Mouse (Mus musculus) intestine, postnatal 0 days (tissue): ENCODE results near the gene Cdh12. TPM values are rescaled to one million over a fixed set of nuclear protein-coding genes. Genes with fewer than 3 reads are reported as not detected.

Experiments used
- ATAC-seq: fragments of 200-750 bp; cut with Nextera tagmentation; 2 replicates; pipeline ENCODE4 v1.8.0; 2017; ENCODE audit warnings: mild to moderate bottlenecking, moderate TSS enrichment, moderate library complexity
- H3K27ac ChIP-seq: fragments of 300-500 bp; sonication (generic); 2 replicates; pipeline ENCODE4 v1.5.1; 2014; ENCODE audit warnings: mild to moderate bottlenecking, low read depth, low read length, moderate library complexity
- H3K27me3 ChIP-seq: fragments of 300-500 bp; sonication (generic); replicated peaks from 2 replicates; pipeline ENCODE4 v1.6.1; 2014; ENCODE audit warnings: low read length, mixed read lengths; ENCODE audit not compliant: control insufficient read depth, insufficient read depth
- H3K36me3 ChIP-seq: fragments of 300-500 bp; sonication (generic); 2 replicates; pipeline ENCODE4 v1.6.1; 2014; ENCODE audit warnings: mild to moderate bottlenecking, moderate library complexity; ENCODE audit not compliant: control insufficient read depth, insufficient read depth
- H3K4me1 ChIP-seq: fragments of 300-500 bp; sonication (generic); replicated peaks from 2 replicates; pipeline ENCODE4 v1.6.1; 2014; ENCODE audit warnings: antibody characterized with exemption, low read length, mixed read lengths; ENCODE audit not compliant: control insufficient read depth, insufficient read depth
- H3K4me2 ChIP-seq: fragments of 300-500 bp; sonication (generic); replicated peaks from 2 replicates; pipeline ENCODE4 v1.6.1; 2014; ENCODE audit warnings: low read depth, mild to moderate bottlenecking, moderate library complexity
- H3K4me3 ChIP-seq: fragments of 300-500 bp; sonication (generic); 2 replicates; pipeline ENCODE4 v1.5.1; 2014; ENCODE audit warnings: low read depth, low read length
- H3K9ac ChIP-seq: fragments of 300-500 bp; sonication (generic); 2 replicates; pipeline ENCODE4 v1.6.1; 2014; ENCODE audit warnings: mild to moderate bottlenecking, low read depth, low read length
- H3K9me3 ChIP-seq: fragments of 300-500 bp; sonication (generic); 2 replicates; pipeline ENCODE4 v1.6.1; 2016; ENCODE audit warnings: mixed run types; ENCODE audit not compliant: control insufficient read depth
- CTCF ChIP-seq: sonication (generic); IDR thresholded peaks from 2 replicates; pipeline ENCODE4 v1.5.1; 2016; ENCODE audit warnings: low read depth, mild to moderate bottlenecking, control low read depth, antibody characterized with exemption, moderate library complexity
- WGBS: fragments of 180-500 bp; shearing (Covaris S2); extraction: QIAGEN DNeasy Blood & Tissue Kit; methylation state at CpG from one replicate; pipeline ENCODE4 v1.1.7; 2014; 5-methylcytosine and 5-hydroxymethylcytosine counted together
- polyA plus RNA-seq: library from polyadenylated mRNA; unstranded; fragments of >200 nt; fragmentation: Nextera tagmentation; extraction: Ambion mirVana; gene quantifications from 2 replicates; pipeline ENCODE4 v1.2.1, GENCODE M21; 2015

Gene Cdh12
- polyA plus RNA-seq, 1 experiment from 2014 or later, result 0.10 TPM

DNA sequence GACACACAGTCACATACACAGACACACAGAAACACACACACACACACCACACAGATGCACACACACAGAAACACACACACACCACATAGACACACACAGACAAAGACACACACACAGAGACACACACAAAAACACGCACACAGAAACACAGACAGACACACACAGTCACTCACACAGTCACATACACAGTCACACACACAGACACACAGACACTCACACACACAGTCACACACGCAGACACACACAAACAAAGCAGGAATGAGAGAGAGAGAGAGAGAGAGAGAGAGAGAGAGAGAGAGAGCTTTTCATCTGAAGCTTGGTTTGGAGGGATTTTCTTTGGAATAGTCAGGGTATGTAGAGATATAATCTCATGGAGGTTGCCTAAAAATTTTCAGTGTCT lies 558.9 kb downstream of the Cdh12 start:
- no peak overlapping the region for H3K4me3 ChIP-seq
- H3K27me3 ChIP-seq, result no peaks in the 10 kb centered on the region
- WGBS, result 74% methylated on average over 2 of the region's 2 CpGs
- no peaks in the 10 kb centered on the region for H3K36me3 ChIP-seq
- no peak overlapping the region for H3K4me2 ChIP-seq
- no peaks in the 10 kb centered on the region for H3K4me1 ChIP-seq
- no peak for TF ChIP-seq CTCF
- no peaks in the 10 kb centered on the region for H3K9me3 ChIP-seq
- H3K27ac ChIP-seq, result no peak overlapping the region
- ATAC-seq, result no peak
- H3K9ac ChIP-seq, result no peak overlapping the region

DNA sequence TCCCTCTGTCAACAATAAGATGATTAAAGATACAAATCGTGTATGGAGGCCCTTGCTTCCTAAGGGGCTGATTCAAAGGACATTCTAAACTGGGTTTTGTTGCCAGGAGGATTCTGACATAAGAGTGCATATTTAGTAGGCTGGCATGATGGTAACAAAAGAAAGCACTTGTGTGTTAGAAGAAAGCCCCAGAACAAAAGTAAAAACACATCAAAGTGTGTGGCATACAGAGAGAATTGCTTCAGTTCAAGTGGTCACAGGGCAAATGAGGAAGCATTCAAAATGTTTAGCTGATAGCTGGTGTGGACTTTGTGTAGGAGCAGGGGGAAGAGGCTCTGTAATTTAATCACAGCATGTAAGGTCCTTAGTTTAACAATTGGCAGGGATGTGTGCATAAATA lies 559.4 kb downstream of the Cdh12 start:
- ATAC-seq, result no peak
- no peak overlapping the region for H3K9ac ChIP-seq
- no peaks in the 10 kb centered on the region for H3K27me3 ChIP-seq
- TF ChIP-seq CTCF, result no peak
- H3K4me1 ChIP-seq, result no peaks in the 10 kb centered on the region
- no peaks in the 10 kb centered on the region for H3K9me3 ChIP-seq
- no peak overlapping the region for H3K27ac ChIP-seq
- H3K4me2 ChIP-seq, result no peak overlapping the region
- no peak overlapping the region for H3K4me3 ChIP-seq
- 39% methylated on average over 1 of the region's 1 CpGs for WGBS
- H3K36me3 ChIP-seq, result no peaks in the 10 kb centered on the region

DNA sequence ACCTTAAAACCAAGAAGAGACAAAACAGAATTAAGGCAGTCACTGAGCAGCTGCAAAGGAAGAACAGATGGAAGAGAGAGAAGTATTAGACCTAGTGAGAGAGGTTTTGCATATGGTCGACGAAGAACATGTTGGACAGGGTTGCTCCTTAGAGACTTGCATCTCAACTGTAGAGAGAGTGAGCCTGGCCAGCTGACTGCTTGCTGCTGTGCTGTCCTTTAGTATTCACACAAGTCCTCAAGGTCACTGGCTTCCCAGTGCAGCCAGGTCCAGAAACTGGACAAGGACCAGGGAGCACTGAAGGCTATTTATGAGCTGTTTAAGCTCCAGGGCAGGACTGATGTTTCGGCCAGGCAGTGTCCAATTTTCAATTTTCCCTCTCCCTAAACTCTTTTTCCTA lies 559.9 kb downstream of the Cdh12 start:
- Histone ChIP-seq H3K36me3 (no peaks in the 10 kb centered on the region), H3K4me1 (no peaks in the 10 kb centered on the region), H3K27me3 (no peaks in the 10 kb centered on the region), H3K4me3 (no peak overlapping the region), H3K4me2 (no peak overlapping the region), H3K9ac (no peak overlapping the region), H3K9me3 (no peaks in the 10 kb centered on the region), H3K27ac (no peak overlapping the region)
- TF ChIP-seq CTCF, result no peak
- WGBS, result 50% methylated on average over 3 of the region's 3 CpGs
- ATAC-seq, result no peak

DNA sequence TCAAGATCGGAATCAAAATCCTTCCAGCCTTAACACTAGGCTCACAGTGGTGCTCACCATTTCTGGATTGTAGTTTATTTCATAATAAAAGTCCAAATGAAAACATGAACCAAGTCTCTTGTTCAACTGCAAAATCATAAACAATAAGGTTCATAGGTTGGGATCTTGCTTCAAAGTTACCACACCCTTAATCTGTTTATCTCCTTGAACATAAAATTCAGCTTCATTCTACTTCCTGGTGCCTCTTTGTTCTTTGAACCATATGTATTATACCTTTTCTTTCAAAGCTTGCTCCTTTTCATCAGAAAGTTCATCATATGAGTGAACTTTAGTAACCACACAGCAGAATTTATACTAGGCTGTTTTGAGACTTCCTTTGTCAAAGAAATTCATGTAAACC lies 614.6 kb downstream of the Cdh12 start:
- no peaks in the 10 kb centered on the region for H3K4me1 ChIP-seq
- WGBS, result 58% methylated on average over 1 of the region's 1 CpGs
- no peak overlapping the region for H3K4me3 ChIP-seq
- no peak overlapping the region for H3K4me2 ChIP-seq
- peak; percentile 81 for ATAC-seq
- TF ChIP-seq CTCF, result no peak
- H3K27ac ChIP-seq, result no peak overlapping the region
- H3K9me3 ChIP-seq, result no peaks in the 10 kb centered on the region
- H3K36me3 ChIP-seq, result no peaks in the 10 kb centered on the region
- no peaks in the 10 kb centered on the region for H3K27me3 ChIP-seq
- no peak overlapping the region for H3K9ac ChIP-seq

DNA sequence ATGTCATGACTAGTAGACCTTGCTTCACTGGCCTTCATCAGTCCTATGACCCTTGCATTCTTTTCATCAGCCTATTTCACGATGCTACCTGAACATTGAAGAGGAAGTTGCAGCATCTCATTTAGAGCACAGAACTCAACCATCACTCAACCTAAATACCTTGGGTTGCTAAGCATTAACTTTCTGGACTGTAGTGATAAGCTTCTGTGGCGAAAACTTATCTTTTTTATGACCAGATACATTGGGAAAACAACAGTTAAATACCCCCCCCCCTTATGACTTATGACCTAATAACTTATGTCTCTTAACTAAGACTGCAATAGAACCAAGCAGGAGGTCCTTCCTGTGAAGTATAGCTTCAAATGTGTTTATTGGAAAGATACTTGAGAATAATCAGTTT lies 620.2 kb downstream of the Cdh12 start:
- Histone ChIP-seq H3K4me2 (no peak overlapping the region), H3K36me3 (no peaks in the 10 kb centered on the region), H3K9me3 (no peaks in the 10 kb centered on the region), H3K4me3 (no peak overlapping the region), H3K27ac (no peak overlapping the region), H3K9ac (no peak overlapping the region), H3K4me1 (no peaks in the 10 kb centered on the region), H3K27me3 (no peaks in the 10 kb centered on the region)
- WGBS, result 64% methylated on average over 2 of the region's 2 CpGs
- no peak for ATAC-seq
- no peak for TF ChIP-seq CTCF

DNA sequence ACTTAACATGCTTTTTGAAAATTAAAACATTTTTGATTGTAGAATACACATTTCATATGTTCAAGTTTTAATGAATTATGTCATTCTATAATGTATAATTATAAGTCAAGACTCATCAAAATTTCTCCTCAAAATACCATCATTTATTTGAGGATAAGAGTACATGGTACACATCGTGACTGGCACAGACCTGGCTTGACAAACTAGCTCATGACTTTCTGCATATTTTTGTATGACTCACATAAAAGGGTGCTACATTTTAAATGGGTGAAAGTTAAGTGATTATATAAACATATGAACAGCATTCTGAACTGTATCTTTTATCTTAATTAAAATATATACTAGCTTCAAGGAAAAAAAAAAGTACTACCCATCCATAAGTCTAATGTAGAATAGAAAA lies 643.8 kb downstream of the Cdh12 start:
- no peak for ATAC-seq
- H3K9ac ChIP-seq, result no peak overlapping the region
- no peaks in the 10 kb centered on the region for H3K27me3 ChIP-seq
- no peaks in the 10 kb centered on the region for H3K36me3 ChIP-seq
- no peak for TF ChIP-seq CTCF
- WGBS, result 87% methylated on average over 1 of the region's 1 CpGs
- no peaks in the 10 kb centered on the region for H3K4me1 ChIP-seq
- H3K9me3 ChIP-seq, result no peaks in the 10 kb centered on the region
- H3K4me2 ChIP-seq, result no peak overlapping the region
- H3K27ac ChIP-seq, result no peak overlapping the region
- no peak overlapping the region for H3K4me3 ChIP-seq
